Mouse (Mus musculus): ENCODE results near the gene Add1. TPM values are rescaled to one million over a fixed set of nuclear protein-coding genes. Genes with fewer than 3 reads are reported as not detected.
"Not testable (repeated sequence)": the region's sequence is repeated elsewhere in the genome, so short reads cannot be mapped to it uniquely, and the experiment has no call there.

The Add1 gene
- polyA plus RNA-seq, 1 experiment from 2014 or later = 149 TPM

- H3K36me3 ChIP-seq (ENCODE audit: control insufficient read depth, insufficient read depth, low read length) = no peaks in the 10 kb centered on the region
- no peak overlapping the region for H3K4me3 ChIP-seq (ENCODE audit: low read depth, low read length)
- no peak overlapping the region for H3K4me2 ChIP-seq (ENCODE audit: low read depth, severe bottlenecking)
- no peak overlapping the region for H3K9ac ChIP-seq (ENCODE audit: low read length)
- WGBS = 90% methylated on average over 5 of the region's 5 CpGs
- no peak overlapping the region for H3K27ac ChIP-seq (replicated peaks; ENCODE audit: low read depth, low read length)
- H3K9me3 ChIP-seq (ENCODE audit: control insufficient read depth, low read length) = no peaks in the 10 kb centered on the region
- ATAC-seq (ENCODE audit: insufficient number of reproducible peaks, low FRiP score, low TSS enrichment, low read depth) (no peak), DNase-seq (ENCODE audit: low spot score) (no peak)
- no peaks in the 10 kb centered on the region for H3K27me3 ChIP-seq (ENCODE audit: control insufficient read depth, insufficient read depth, low read length)
- no peaks in the 10 kb centered on the region for H3K4me1 ChIP-seq (ENCODE audit: control insufficient read depth, insufficient read depth, low read length)
These were observed 8.8 kb downstream of the Add1 start for GRCm38 (mm10) chr5:34582314-34582675.

DNA sequence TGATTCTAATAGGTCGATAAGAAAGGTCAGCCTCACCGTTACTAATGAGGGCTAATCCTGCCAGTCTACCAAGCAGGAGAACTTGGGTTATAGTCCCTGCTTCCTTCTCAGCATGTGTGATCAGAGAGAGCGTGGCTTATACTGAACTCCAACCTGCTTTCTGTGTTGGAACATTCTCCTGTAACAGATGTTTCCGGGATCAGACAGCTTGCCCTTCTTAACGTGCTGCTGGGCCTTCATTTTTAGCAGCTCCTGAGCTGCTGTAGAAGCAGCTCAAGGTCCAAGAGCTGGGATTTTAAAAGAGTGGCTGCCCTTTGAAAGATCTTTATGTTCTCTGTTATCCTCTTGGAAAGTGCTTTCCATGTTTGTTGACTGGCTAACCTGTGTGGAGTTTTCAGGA lies 11.8 kb downstream of the Add1 start:
- Histone ChIP-seq H3K27ac (replicated peaks; ENCODE audit: low read depth, low read length) (no peak overlapping the region), H3K9ac (ENCODE audit: low read length) (no peak overlapping the region), H3K4me3 (ENCODE audit: low read depth, low read length) (no peak overlapping the region), H3K27me3 (ENCODE audit: control insufficient read depth, insufficient read depth, low read length) (no peaks in the 10 kb centered on the region), H3K36me3 (ENCODE audit: control insufficient read depth, insufficient read depth, low read length) (no peaks in the 10 kb centered on the region), H3K4me2 (ENCODE audit: low read depth, severe bottlenecking) (no peak overlapping the region), H3K4me1 (ENCODE audit: control insufficient read depth, insufficient read depth, low read length) (peaks cover 1% of the 10 kb centered on the region; the same call in 1 of the 2 replicates), H3K9me3 (ENCODE audit: control insufficient read depth, low read length) (no peaks in the 10 kb centered on the region)
- DNase-seq (ENCODE audit: low spot score) (no peak), ATAC-seq (ENCODE audit: insufficient number of reproducible peaks, low FRiP score, low TSS enrichment, low read depth) (no peak)
- 78% methylated on average over 5 of the region's 5 CpGs for WGBS

- ATAC-seq (ENCODE audit: insufficient number of reproducible peaks, low FRiP score, low TSS enrichment, low read depth) = no peak
- no peak for DNase-seq (ENCODE audit: low spot score)
- H3K9ac ChIP-seq (ENCODE audit: low read length) = no peak overlapping the region
- WGBS = 87% methylated on average over 5 of the region's 5 CpGs
- no peaks in the 10 kb centered on the region for H3K27me3 ChIP-seq (ENCODE audit: control insufficient read depth, insufficient read depth, low read length)
- H3K4me3 ChIP-seq (ENCODE audit: low read depth, low read length) = no peak overlapping the region
- H3K4me1 ChIP-seq (ENCODE audit: control insufficient read depth, insufficient read depth, low read length) = peaks cover 3% of the 10 kb centered on the region; the same call in 1 of the 2 replicates
- no peak overlapping the region for H3K4me2 ChIP-seq (ENCODE audit: low read depth, severe bottlenecking)
- no peak overlapping the region for H3K27ac ChIP-seq (replicated peaks; ENCODE audit: low read depth, low read length)
- H3K36me3 ChIP-seq (ENCODE audit: control insufficient read depth, insufficient read depth, low read length) = no peaks in the 10 kb centered on the region
- no peaks in the 10 kb centered on the region for H3K9me3 ChIP-seq (ENCODE audit: control insufficient read depth, low read length)
These were observed 14.4 kb downstream of the Add1 start for GRCm38 (mm10) chr5:34587881-34588280.

DNA sequence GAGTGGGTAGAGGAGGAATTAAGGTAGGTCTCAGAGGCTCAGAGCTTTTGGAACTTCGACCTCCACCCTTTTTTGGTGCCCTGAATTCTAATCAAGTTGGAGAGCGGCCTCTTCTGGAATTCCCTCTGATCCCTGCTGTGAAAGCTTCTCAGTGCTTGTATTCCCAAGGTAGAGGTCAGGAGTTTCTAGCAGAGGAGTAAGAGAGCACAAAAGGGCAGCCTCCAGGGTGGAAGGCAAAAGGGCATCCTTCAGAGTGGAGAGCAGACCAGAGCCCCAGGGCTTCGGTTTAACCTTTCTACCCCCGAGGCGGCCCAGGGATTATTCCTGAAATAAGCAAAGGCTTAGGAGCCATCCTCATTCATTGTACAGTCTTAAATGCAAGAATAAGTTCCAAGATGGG lies 16.6 kb downstream of the Add1 start:
- DNase-seq (ENCODE audit: low spot score) = no peak
- no peak overlapping the region for H3K27ac ChIP-seq (replicated peaks; ENCODE audit: low read depth, low read length)
- ATAC-seq (ENCODE audit: insufficient number of reproducible peaks, low FRiP score, low TSS enrichment, low read depth) = no peak
- no peak overlapping the region for H3K4me3 ChIP-seq (ENCODE audit: low read depth, low read length)
- H3K9me3 ChIP-seq (ENCODE audit: control insufficient read depth, low read length) = no peaks in the 10 kb centered on the region
- H3K27me3 ChIP-seq (ENCODE audit: control insufficient read depth, insufficient read depth, low read length) = no peaks in the 10 kb centered on the region
- WGBS = 30% methylated on average over 5 of the region's 5 CpGs
- H3K4me1 ChIP-seq (ENCODE audit: control insufficient read depth, insufficient read depth, low read length) = peaks cover 3% of the 10 kb centered on the region; the same call in 1 of the 2 replicates
- peaks cover 3% of the 10 kb centered on the region; the same call in 1 of the 2 replicates for H3K36me3 ChIP-seq (ENCODE audit: control insufficient read depth, insufficient read depth, low read length)
- no peak overlapping the region for H3K9ac ChIP-seq (ENCODE audit: low read length)
- no peak overlapping the region for H3K4me2 ChIP-seq (ENCODE audit: low read depth, severe bottlenecking)

DNA sequence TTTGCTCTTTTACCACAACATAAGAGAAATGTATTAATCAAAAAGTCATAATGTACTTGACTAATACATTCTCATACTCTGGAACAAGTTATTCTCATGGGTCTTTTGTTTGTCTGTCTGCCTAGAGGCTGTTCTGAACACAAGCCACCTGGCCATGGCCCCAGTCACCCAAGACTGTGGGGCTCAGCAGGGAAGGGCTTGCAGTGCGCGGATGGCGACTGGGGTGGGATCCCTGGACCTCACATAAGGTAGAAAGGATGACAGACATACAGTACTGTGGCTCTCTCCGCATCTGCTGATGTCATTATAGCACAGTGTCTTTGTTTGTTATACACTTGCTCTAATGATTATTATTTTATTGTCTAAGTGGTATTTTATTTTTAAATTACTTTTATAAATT lies 17.2 kb downstream of the Add1 start:
- no peak overlapping the region for H3K27ac ChIP-seq (replicated peaks; ENCODE audit: low read depth, low read length)
- WGBS = 77% methylated on average over 4 of the region's 4 CpGs
- no peaks in the 10 kb centered on the region for H3K9me3 ChIP-seq (ENCODE audit: control insufficient read depth, low read length)
- ATAC-seq (ENCODE audit: insufficient number of reproducible peaks, low FRiP score, low TSS enrichment, low read depth) = no peak
- peaks cover 3% of the 10 kb centered on the region; the same call in 1 of the 2 replicates for H3K4me1 ChIP-seq (ENCODE audit: control insufficient read depth, insufficient read depth, low read length)
- no peaks in the 10 kb centered on the region for H3K27me3 ChIP-seq (ENCODE audit: control insufficient read depth, insufficient read depth, low read length)
- H3K4me2 ChIP-seq (ENCODE audit: low read depth, severe bottlenecking) = no peak overlapping the region
- no peak overlapping the region for H3K9ac ChIP-seq (ENCODE audit: low read length)
- no peak for DNase-seq (ENCODE audit: low spot score)
- H3K36me3 ChIP-seq (ENCODE audit: control insufficient read depth, insufficient read depth, low read length) = peaks cover 3% of the 10 kb centered on the region; the same call in 1 of the 2 replicates
- H3K4me3 ChIP-seq (ENCODE audit: low read depth, low read length) = no peak overlapping the region

- no peak for ATAC-seq (ENCODE audit: insufficient number of reproducible peaks, low FRiP score, low TSS enrichment, low read depth)
- Histone ChIP-seq H3K4me3 (ENCODE audit: low read depth, low read length) (no peak overlapping the region), H3K27me3 (ENCODE audit: control insufficient read depth, insufficient read depth, low read length) (no peaks in the 10 kb centered on the region), H3K36me3 (ENCODE audit: control insufficient read depth, insufficient read depth, low read length) (peaks cover 3% of the 10 kb centered on the region; the same call in 1 of the 2 replicates), H3K27ac (replicated peaks; ENCODE audit: low read depth, low read length) (no peak overlapping the region), H3K4me2 (ENCODE audit: low read depth, severe bottlenecking) (no peak overlapping the region), H3K9ac (ENCODE audit: low read length) (no peak overlapping the region), H3K9me3 (ENCODE audit: control insufficient read depth, low read length) (no peaks in the 10 kb centered on the region), H3K4me1 (ENCODE audit: control insufficient read depth, insufficient read depth, low read length) (peaks cover 3% of the 10 kb centered on the region; the same call in 1 of the 2 replicates)
- 81% methylated on average over 5 of the region's 5 CpGs for WGBS
- DNase-seq (ENCODE audit: low spot score) = no peak
These were observed 18.0 kb downstream of the Add1 start for GRCm38 (mm10) chr5:34591388-34592004.

- not testable (repeated sequence) for H3K4me3 ChIP-seq (ENCODE audit: low read depth, low read length); H3K27me3 ChIP-seq (ENCODE audit: control insufficient read depth, insufficient read depth, low read length); H3K4me1 ChIP-seq (ENCODE audit: control insufficient read depth, insufficient read depth, low read length); H3K4me2 ChIP-seq (ENCODE audit: low read depth, severe bottlenecking); H3K27ac ChIP-seq (replicated peaks; ENCODE audit: low read depth, low read length); ATAC-seq (ENCODE audit: insufficient number of reproducible peaks, low FRiP score, low TSS enrichment, low read depth); H3K36me3 ChIP-seq (ENCODE audit: control insufficient read depth, insufficient read depth, low read length); DNase-seq (ENCODE audit: low spot score); H3K9me3 ChIP-seq (ENCODE audit: control insufficient read depth, low read length); H3K9ac ChIP-seq (ENCODE audit: low read length)
- WGBS = 89% methylated on average over 5 of the region's 5 CpGs
These were observed 18.8 kb downstream of the Add1 start for GRCm38 (mm10) chr5:34592224-34592623.

DNA sequence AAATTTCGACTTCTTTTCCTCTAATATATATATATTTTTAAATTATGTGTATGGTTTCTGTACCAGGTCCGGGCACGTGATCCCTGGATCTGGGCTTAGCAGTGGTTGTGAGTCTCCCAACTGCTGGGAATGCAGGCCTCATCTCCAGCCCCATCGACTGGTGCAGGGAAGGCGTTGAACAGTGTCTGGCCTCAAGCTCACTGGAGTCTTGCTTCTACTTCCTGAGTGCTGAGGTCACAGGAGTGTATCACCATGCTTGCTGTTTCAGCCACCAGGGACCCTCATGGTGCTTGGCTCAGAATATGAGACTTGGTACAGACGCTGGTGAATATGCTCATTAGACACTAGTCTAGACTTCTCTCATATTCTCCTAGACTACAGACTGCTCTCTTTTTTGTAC lies 19.2 kb downstream of the Add1 start:
- no peaks in the 10 kb centered on the region for H3K27me3 ChIP-seq (ENCODE audit: control insufficient read depth, insufficient read depth, low read length)
- WGBS = 93% methylated on average over 6 of the region's 6 CpGs
- H3K9ac ChIP-seq (ENCODE audit: low read length) = no peak overlapping the region
- ATAC-seq (ENCODE audit: insufficient number of reproducible peaks, low FRiP score, low TSS enrichment, low read depth) = no peak
- H3K27ac ChIP-seq (replicated peaks; ENCODE audit: low read depth, low read length) = no peak overlapping the region
- no peak overlapping the region for H3K4me3 ChIP-seq (ENCODE audit: low read depth, low read length)
- no peak for DNase-seq (ENCODE audit: low spot score)
- no peaks in the 10 kb centered on the region for H3K9me3 ChIP-seq (ENCODE audit: control insufficient read depth, low read length)
- H3K4me1 ChIP-seq (ENCODE audit: control insufficient read depth, insufficient read depth, low read length) = peaks cover 3% of the 10 kb centered on the region; the same call in 1 of the 2 replicates
- no peak overlapping the region for H3K4me2 ChIP-seq (ENCODE audit: low read depth, severe bottlenecking)
- peaks cover 5% of the 10 kb centered on the region; the same call in 1 of the 2 replicates for H3K36me3 ChIP-seq (ENCODE audit: control insufficient read depth, insufficient read depth, low read length)
